Mouse (Mus musculus) 416B (cell line): ENCODE measurements around the gene 1110032A03Rik.

Source experiments
- DNase-seq: peaks from one replicate; pipeline ENCODE4 v3.0.0; 2011; ENCODE audit warnings: low read depth

1110032A03Rik gene

GRCm38 (mm10) chr9:50729600-50729999, 45.7 kb downstream of the 1110032A03Rik start:
- peak; percentile 55 for DNase-seq

GRCm38 (mm10) chr9:50727925-50728651, 47.2 kb downstream of the 1110032A03Rik start:
- DNase-seq = no peak

DNA sequence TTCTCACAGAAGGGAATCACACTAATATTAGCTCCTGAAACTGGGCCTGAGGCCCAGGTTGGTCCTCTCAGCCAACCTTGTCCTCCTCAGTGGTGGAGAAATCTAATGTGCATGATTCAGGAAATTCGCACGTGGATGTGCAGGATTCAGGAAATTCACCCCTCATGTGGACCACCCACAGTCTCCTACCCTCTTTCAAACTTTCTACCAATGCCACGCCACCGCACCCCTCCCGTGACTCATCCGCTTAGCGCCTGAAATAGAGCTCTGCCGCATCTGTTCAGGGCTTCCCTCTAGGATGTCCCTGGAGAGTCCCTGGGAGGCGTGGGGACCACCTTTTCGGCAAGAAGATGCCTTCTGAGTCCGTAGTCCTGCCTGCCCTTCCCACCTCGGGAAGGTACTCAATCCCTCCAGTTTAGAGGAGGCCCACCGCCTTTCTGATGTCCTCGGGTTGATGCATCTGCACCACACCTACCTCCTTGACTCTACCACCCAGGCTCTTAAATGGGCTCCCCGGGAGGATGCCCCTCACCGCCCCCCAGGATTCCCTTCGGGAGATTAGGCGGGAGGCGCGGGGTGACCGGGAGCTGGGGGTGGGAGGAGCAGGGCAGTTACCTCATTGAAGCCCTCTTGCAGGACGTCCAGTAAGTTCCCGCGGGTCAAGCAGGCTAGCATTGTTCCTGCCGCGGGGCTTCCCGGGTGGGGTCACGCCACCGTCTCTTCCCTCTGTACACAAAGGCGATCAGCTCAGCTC, 48.0 kb downstream of the 1110032A03Rik start:
- no peak for DNase-seq

GRCm38 (mm10) chr9:50725921-50726590, 49.3 kb downstream of the 1110032A03Rik start:
- DNase-seq = no peak

- DNase-seq = no peak
Measured at GRCm38 (mm10) chr9:50724661-50725330, 50.5 kb downstream of the 1110032A03Rik start.

DNA sequence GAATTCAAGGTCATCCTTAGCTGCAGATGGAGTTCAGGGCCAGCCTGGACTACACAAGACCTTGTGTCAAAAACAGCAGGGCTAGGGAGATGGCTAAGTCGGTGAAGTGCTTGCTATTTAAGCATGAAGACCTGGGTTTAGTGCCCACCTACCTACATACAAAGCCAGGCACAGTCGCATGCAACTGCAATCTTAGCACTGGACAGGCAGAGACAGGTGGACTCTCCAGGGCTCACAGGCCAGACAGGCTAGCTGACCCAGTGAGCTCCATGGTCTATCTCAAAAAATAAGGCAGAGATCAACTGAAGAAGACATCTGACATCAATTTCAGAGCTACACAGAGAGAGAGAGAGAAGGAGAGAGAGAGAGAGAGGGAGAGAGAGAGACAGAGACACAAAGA, 51.2 kb downstream of the 1110032A03Rik start:
- DNase-seq = no peak

- no peak for DNase-seq
Measured at GRCm38 (mm10) chr9:50723406-50723805, 51.9 kb downstream of the 1110032A03Rik start.

DNA sequence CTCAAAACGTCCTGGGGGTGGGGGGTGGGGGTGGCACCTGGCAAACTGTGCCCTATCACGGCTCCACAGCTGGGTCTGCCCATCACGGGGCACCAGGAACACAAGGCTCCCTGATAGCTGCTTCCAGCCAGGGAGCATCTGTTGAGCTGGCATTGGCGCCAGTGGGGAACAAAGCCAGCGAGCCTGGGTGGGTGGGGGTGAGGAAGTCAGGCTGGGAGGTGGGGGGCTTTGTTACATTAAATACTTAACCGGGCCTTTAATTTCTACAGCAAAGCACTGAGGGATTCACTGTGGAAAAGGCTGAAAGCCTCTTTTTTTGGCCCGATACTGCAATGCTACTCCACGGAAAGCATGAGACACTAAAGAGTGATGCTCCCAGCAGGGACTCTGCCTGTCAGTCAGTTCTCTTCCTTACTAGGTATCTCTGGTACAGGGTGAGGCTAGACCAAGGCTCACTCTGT, 52.8 kb downstream of the 1110032A03Rik start:
- DNase-seq = no peak

- DNase-seq = no peak
Measured at GRCm38 (mm10) chr9:50721061-50721460, 54.3 kb downstream of the 1110032A03Rik start.

GRCm38 (mm10) chr9:50718878-50719277, 56.4 kb downstream of the 1110032A03Rik start:
- no peak for DNase-seq

GRCm38 (mm10) chr9:50714188-50714587, 61.1 kb downstream of the 1110032A03Rik start:
- no peak for DNase-seq
